Mouse (Mus musculus): ENCODE results near the gene Cggbp1.

DNA sequence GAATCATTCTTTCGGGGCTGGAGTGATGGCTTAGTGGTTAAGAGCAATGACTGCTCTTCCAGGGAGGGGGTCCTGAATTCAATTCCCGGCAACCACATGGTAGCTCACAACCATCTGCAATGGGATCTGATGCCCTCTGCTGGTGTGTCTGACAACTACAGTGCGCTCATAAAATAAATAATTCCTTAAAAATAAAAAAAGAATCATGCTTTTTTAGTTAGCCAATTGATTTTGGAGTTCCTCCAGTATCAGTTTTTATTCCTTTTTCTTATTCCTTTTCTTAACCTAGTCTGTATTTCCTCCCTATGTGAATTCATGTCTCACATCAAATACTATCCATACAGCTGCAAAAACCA is 9.4 kb upstream of the Cggbp1 start:
- TF ChIP-seq CTCF (IDR thresholded peaks at IDR 0.05; ENCODE audit: borderline replicate concordance, insufficient read depth, low read depth, low read length) = no peak
- no peak for TF ChIP-seq POLR2A (IDR thresholded peaks at IDR 0.05; ENCODE audit: borderline replicate concordance, insufficient read depth, low read length)
